Comparison of ENCODE assay signal across 8 mouse cellular contexts in the genomic region with DNA sequence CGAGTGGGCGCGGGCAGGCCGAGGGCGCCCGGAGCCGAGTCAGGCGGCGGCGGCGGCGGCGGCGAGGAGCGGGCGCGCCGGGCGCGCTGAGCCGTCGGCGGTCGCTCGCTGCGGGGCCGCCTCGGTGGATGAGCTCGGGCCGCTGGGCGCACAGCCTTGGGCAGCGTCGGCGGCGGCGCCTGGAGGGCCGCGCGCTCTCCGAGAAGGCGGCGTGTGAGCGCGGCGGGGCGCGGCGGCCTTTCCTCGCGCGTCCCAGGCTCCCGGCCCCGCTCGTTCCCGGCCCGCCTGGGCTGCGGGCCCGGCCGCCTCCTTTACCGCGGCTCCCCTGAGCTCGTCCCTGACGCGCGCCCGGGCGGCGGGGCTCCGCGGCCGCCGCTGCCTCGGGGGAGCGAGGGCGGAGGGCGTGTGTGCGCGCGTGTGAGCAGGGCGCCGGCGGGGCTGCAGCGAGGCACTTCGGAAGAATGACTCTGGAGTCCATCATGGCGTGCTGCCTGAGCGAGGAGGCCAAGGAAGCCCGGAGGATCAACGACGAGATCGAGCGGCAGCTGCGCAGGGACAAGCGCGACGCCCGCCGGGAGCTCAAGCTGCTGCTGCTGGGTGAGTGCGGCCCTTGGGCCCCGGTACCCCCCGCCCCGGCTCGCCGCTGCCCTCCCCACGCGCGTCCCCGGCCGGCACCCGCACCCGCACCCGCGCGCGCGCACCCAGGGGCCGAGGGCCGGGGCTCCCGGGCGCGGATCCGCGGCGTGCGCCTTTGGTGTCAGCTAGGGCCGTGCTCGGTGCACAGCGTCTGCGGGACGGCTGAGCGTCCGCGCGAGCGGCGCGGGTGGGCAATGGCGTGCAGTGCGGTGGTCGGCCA. TPM values are rescaled to one million over a fixed set of nuclear protein-coding genes. Genes with fewer than 3 reads are reported as not detected.
DNase-seq lines count a peak whose midpoint lies in the region; ATAC-seq lines count a peak whose summit lies in the region.

No protein-coding gene starts in this region.

- peak; percentile 68 for ATAC-seq in hindbrain, embryonic 14.5 days (ENCODE audit: low FRiP score)

- peak overlapping the region; percentile 99 for H3K9ac ChIP-seq in hindbrain, embryonic 14.5 days

- peaks cover 39% of the 10 kb centered on the region for H3K4me1 ChIP-seq in hindbrain, embryonic 14.5 days (replicated peaks; ENCODE audit: control insufficient read depth, insufficient read depth, low read length)

- H3K36me3 ChIP-seq in hindbrain, embryonic 14.5 days (replicated peaks; ENCODE audit: control insufficient read depth, insufficient read depth) = no peaks in the 10 kb centered on the region

- under 1% methylated on average over 88 of the region's 139 CpGs for WGBS in hindbrain, embryonic 14.5 days

- peak overlapping the region; percentile 86 for H3K4me2 ChIP-seq in hindbrain, embryonic 14.5 days (replicated peaks)

- H3K27me3 ChIP-seq in hindbrain, embryonic 14.5 days (ENCODE audit: control insufficient read depth, insufficient read depth, low read length) = no peaks in the 10 kb centered on the region

- H3K4me3 ChIP-seq in hindbrain, embryonic 14.5 days (replicated peaks; ENCODE audit: low read length) = peak overlapping the region; percentile 94

- no peaks in the 10 kb centered on the region for H3K9me3 ChIP-seq in hindbrain, embryonic 14.5 days (ENCODE audit: control insufficient read depth, low read length)

- peak overlapping the region; percentile 100 for H3K27ac ChIP-seq in hindbrain, embryonic 14.5 days

- DNase-seq in Muller cell, postnatal 12 days (ENCODE audit: inconsistent ontology term) = peak; percentile 64
- DNase-seq in cerebellum, adult 9-10 months = peak; percentile 77
- peak; percentile 44 to 56 for DNase-seq in frontal cortex, postnatal 14 days (ENCODE audit: low spot score in 2 of 2)
- peak; percentile 73 for DNase-seq in hindbrain, embryonic 14.5 days (ENCODE audit: low spot score)
- DNase-seq in left cerebral cortex, adult 18-20 months (ENCODE audit: low spot score in 2 of 2) = peak; percentile 59 to 61
- DNase-seq in lung, postnatal 36 days = peak; percentile 54
- peak; percentile 88 for DNase-seq in retina, postnatal 1 day
- peak; percentile 75 for DNase-seq in thymus, postnatal 4 days

RNA-seq across cellular contexts. Expression of a gene that starts 0.5 kb away (rescaled TPM):
- polyA plus RNA-seq in hindbrain, embryonic 14.5 days (2014; fragmentation: Nextera tagmentation; extraction: Ambion mirVana) = 48.4 and 53.0 TPM in 2 replicates
- 100 to 1,000 TPM; 156 to 160 TPM for total RNA-seq in left cerebral cortex, adult 18-20 months (2021)

Comparison
In these comparisons a context has a peak if more than half of its experiments do, and no peak if none do; other contexts are left out.
1. Peak in every context shown above with its lines: DNase-seq, ATAC-seq, H3K4me3 ChIP-seq and H3K27ac ChIP-seq.